Mouse (Mus musculus): ENCODE data around the gene Slc35a1. TPM values are rescaled to one million over a fixed set of nuclear protein-coding genes. Genes with fewer than 3 reads are reported as not detected.

Gene Slc35a1
- total RNA-seq (2023) = 1 to 10 TPM; 8.1 to 8.2 TPM

GRCm38 (mm10) chr4:34686874-34687567, at the start of gene Slc35a1:
Slc35a1 (minus strand) TSS chr4:34687438.

GRCm38 (mm10) chr4:34729851-34730341, 42.7 kb upstream of the Slc35a1 start, which contains the start of gene Cfap206:
Cfap206 (minus strand) TSS chr4:34730206.

DNA sequence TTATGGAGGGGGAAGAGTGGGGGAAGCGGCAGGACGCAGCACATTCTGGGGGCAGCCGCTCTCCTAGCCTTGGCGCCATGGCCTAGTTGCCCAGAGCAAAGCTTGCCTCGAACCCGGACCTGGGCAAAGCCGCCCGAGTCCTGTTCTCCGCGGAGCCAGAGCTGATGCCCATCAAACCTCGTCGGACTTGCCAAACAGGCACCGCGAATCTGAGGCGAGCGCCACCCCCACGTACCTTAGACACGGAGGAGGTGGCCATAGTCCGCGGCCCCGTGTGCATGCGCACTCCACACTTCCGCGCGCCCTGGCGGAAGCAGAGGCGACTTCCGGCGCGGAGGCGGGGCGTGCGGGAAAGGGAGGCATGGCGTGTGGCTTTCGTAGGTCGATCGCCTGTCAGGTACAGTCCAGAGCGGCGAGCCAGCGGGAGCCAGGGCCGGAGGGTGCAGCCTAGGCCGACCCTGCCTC, 72.6 kb downstream of the Slc35a1 start, which contains the start of the genes Orc3 and Rars2:
Orc3 (minus strand) TSS at position 315 of the 465 bp plus-strand sequence.
Rars2 (plus strand) TSS at position 328 of the 465 bp plus-strand sequence.

Other genes with a start within 250 kb of the Slc35a1 start
- gene Akirin2, start 136.5 kb downstream of the Slc35a1 start, total RNA-seq (2023) = 10 to 100 TPM; 43.5 to 44.6 TPM
- 10 to 100 TPM; 39.8 to 47.0 TPM for gene Orc3, start 72.5 kb downstream of the Slc35a1 start, total RNA-seq (2023)
- 10 to 100 TPM in 1 of 2 experiments, 1 to 10 TPM in 1; 9.8 to 10.3 TPM for gene Rars2, start 72.5 kb downstream of the Slc35a1 start, total RNA-seq (2023)
- gene Cfap206, start 42.8 kb upstream of the Slc35a1 start, total RNA-seq (2023) = not detected
- not detected for gene Gm136, start 68.8 kb upstream of the Slc35a1 start, total RNA-seq (2023)
- 1 to 10 TPM; 7.9 to 9.0 TPM for gene Smim8, start 91.0 kb upstream of the Slc35a1 start, total RNA-seq (2023)
- gene Zfp292, start 195.5 kb upstream of the Slc35a1 start, total RNA-seq (2023) = 10 to 100 TPM; 20.4 to 23.2 TPM
- not detected for gene Cga, start 206.3 kb upstream of the Slc35a1 start, total RNA-seq (2023)

Data from neutrophil, adult 59 days (primary cell).